Mouse (Mus musculus) hindbrain, embryonic 16.5 days (tissue): ENCODE measurements at regions not wholly inside any gene's neighbourhood (a gene's known extent, or its start where the extent isn't known, plus 50 kb on each side); places are given as distances from the start of the nearest gene placed in this dataset.

Experiments
- ATAC-seq: fragments of 200-750 bp; cut with Nextera tagmentation; 2 replicates; pipeline ENCODE4 v1.8.0; 2017; ENCODE audit warnings: moderate TSS enrichment, moderate library complexity
- H3K27ac ChIP-seq: fragments of 300-500 bp; sonication (generic); 2 replicates; pipeline ENCODE4 v1.5.1; 2014; ENCODE audit warnings: low read depth, mild to moderate bottlenecking, control low read depth, low read length, moderate library complexity
- H3K27me3 ChIP-seq: fragments of 300-500 bp; sonication (generic); replicated peaks from 2 replicates; pipeline ENCODE4 v1.6.1; 2014; ENCODE audit warnings: low read length; ENCODE audit not compliant: control insufficient read depth, insufficient read depth
- H3K36me3 ChIP-seq: fragments of 300-500 bp; sonication (generic); 2 replicates; pipeline ENCODE4 v1.6.1; 2014; ENCODE audit warnings: mild to moderate bottlenecking, low read length, moderate library complexity, mixed read lengths; ENCODE audit not compliant: control insufficient read depth, insufficient read depth
- H3K4me1 ChIP-seq: fragments of 300-500 bp; sonication (generic); 2 replicates; pipeline ENCODE4 v1.6.1; 2014; ENCODE audit warnings: low read depth, low read length; ENCODE audit not compliant: control insufficient read depth, insufficient read depth
- H3K4me2 ChIP-seq: fragments of 300-500 bp; sonication (generic); 2 replicates; pipeline ENCODE4 v1.6.1; 2014; ENCODE audit warnings: mild to moderate bottlenecking, low read length, control low read depth, moderate library complexity
- H3K4me3 ChIP-seq: fragments of 300-500 bp; sonication (generic); 2 replicates; pipeline ENCODE4 v1.5.1; 2014; ENCODE audit warnings: mild to moderate bottlenecking, low read length, control low read depth, moderate library complexity
- H3K9ac ChIP-seq: fragments of 300-500 bp; sonication (generic); 2 replicates; pipeline ENCODE4 v1.6.1; 2014; ENCODE audit warnings: low read depth, mild to moderate bottlenecking, control low read depth, low read length, moderate library complexity
- H3K9me3 ChIP-seq: fragments of 300-500 bp; sonication (generic); 2 replicates; pipeline ENCODE4 v1.6.1; 2014; ENCODE audit warnings: mild to moderate bottlenecking, low read length, moderate library complexity; ENCODE audit not compliant: control insufficient read depth
- WGBS: fragments of 180-500 bp; shearing (Covaris S2); extraction: QIAGEN DNeasy Blood & Tissue Kit; methylation state at CpG from one replicate; pipeline ENCODE4 v1.1.7; 2014; 5-methylcytosine and 5-hydroxymethylcytosine counted together

GRCm38 (mm10) chr2:161416218-161416927, 307.5 kb upstream of the Chd6 start:
- H3K4me3 ChIP-seq, result no peak overlapping the region
- H3K27ac ChIP-seq, result no peak overlapping the region
- H3K9me3 ChIP-seq, result no peaks in the 10 kb centered on the region
- H3K36me3 ChIP-seq, result no peaks in the 10 kb centered on the region
- H3K4me2 ChIP-seq, result no peak overlapping the region
- 50% methylated on average over 13 of the region's 13 CpGs for WGBS
- H3K27me3 ChIP-seq, result no peaks in the 10 kb centered on the region
- no peak overlapping the region for H3K9ac ChIP-seq
- H3K4me1 ChIP-seq, result no peaks in the 10 kb centered on the region
- ATAC-seq, result no peak

GRCm38 (mm10) chr2:161408306-161408705, 299.4 kb upstream of the Chd6 start:
- Histone ChIP-seq H3K9ac (no peak overlapping the region), H3K4me2 (no peak overlapping the region), H3K4me1 (no peaks in the 10 kb centered on the region), H3K36me3 (no peaks in the 10 kb centered on the region), H3K27me3 (no peaks in the 10 kb centered on the region), H3K4me3 (no peak overlapping the region), H3K27ac (no peak overlapping the region), H3K9me3 (no peaks in the 10 kb centered on the region)
- 95% methylated on average over 1 of the region's 1 CpGs for WGBS
- ATAC-seq, result no peak

GRCm38 (mm10) chr2:161405847-161406384, 297.0 kb upstream of the Chd6 start:
- Histone ChIP-seq H3K9ac (no peak overlapping the region), H3K27me3 (no peaks in the 10 kb centered on the region), H3K9me3 (no peaks in the 10 kb centered on the region), H3K36me3 (no peaks in the 10 kb centered on the region), H3K27ac (no peak overlapping the region), H3K4me2 (no peak overlapping the region), H3K4me1 (no peaks in the 10 kb centered on the region), H3K4me3 (no peak overlapping the region)
- ATAC-seq, result no peak
- 64% methylated on average over 1 of the region's 1 CpGs for WGBS

- Histone ChIP-seq H3K27ac (no peak overlapping the region), H3K27me3 (no peaks in the 10 kb centered on the region), H3K9ac (no peak overlapping the region), H3K4me1 (no peaks in the 10 kb centered on the region), H3K9me3 (no peaks in the 10 kb centered on the region), H3K4me2 (no peak overlapping the region), H3K36me3 (no peaks in the 10 kb centered on the region), H3K4me3 (no peak overlapping the region)
- 93% methylated on average over 3 of the region's 3 CpGs for WGBS
- ATAC-seq, result no peak
Observed at GRCm38 (mm10) chr2:161398061-161398460, 289.2 kb upstream of the Chd6 start.

- Histone ChIP-seq H3K9me3 (no peaks in the 10 kb centered on the region), H3K4me3 (no peak overlapping the region), H3K27me3 (no peaks in the 10 kb centered on the region), H3K9ac (no peak overlapping the region), H3K27ac (no peak overlapping the region), H3K4me2 (no peak overlapping the region), H3K4me1 (peaks cover 5% of the 10 kb centered on the region; the same call in 1 of the 2 replicates), H3K36me3 (no peaks in the 10 kb centered on the region)
- no peak for ATAC-seq
- WGBS, result 51% methylated on average over 15 of the region's 15 CpGs
Observed at GRCm38 (mm10) chr2:161390954-161391690, 282.2 kb upstream of the Chd6 start.

GRCm38 (mm10) chr2:161389318-161389835, 280.5 kb upstream of the Chd6 start:
- H3K9me3 ChIP-seq, result no peaks in the 10 kb centered on the region
- WGBS, result 77% methylated on average over 5 of the region's 5 CpGs
- H3K4me3 ChIP-seq, result no peak overlapping the region
- H3K27me3 ChIP-seq, result no peaks in the 10 kb centered on the region
- H3K27ac ChIP-seq, result no peak overlapping the region
- peaks cover 5% of the 10 kb centered on the region; the same call in 1 of the 2 replicates for H3K4me1 ChIP-seq
- no peak for ATAC-seq
- no peak overlapping the region for H3K4me2 ChIP-seq
- no peak overlapping the region for H3K9ac ChIP-seq
- no peaks in the 10 kb centered on the region for H3K36me3 ChIP-seq

GRCm38 (mm10) chr2:161387054-161387453, 278.2 kb upstream of the Chd6 start:
- 72% methylated on average over 6 of the region's 6 CpGs for WGBS
- Histone ChIP-seq H3K4me2 (no peak overlapping the region), H3K27me3 (no peaks in the 10 kb centered on the region), H3K9me3 (no peaks in the 10 kb centered on the region), H3K27ac (no peak overlapping the region), H3K36me3 (no peaks in the 10 kb centered on the region), H3K4me3 (no peak overlapping the region), H3K9ac (no peak overlapping the region), H3K4me1 (peaks cover 5% of the 10 kb centered on the region; the same call in 1 of the 2 replicates)
- ATAC-seq, result no peak

- Histone ChIP-seq H3K27me3 (no peaks in the 10 kb centered on the region), H3K9ac (no peak overlapping the region), H3K4me2 (no peak overlapping the region), H3K4me3 (no peak overlapping the region), H3K9me3 (no peaks in the 10 kb centered on the region), H3K27ac (no peak overlapping the region), H3K36me3 (no peaks in the 10 kb centered on the region), H3K4me1 (no peaks in the 10 kb centered on the region)
- no peak for ATAC-seq
- 45% methylated on average over 3 of the region's 3 CpGs for whole genome bisulfite sequencing
Observed at GRCm38 (mm10) chr2:161382411-161382810, 273.5 kb upstream of the Chd6 start.

GRCm38 (mm10) chr2:161378313-161378712, 269.4 kb upstream of the Chd6 start:
- no peaks in the 10 kb centered on the region for H3K27me3 ChIP-seq
- H3K4me1 ChIP-seq, result no peaks in the 10 kb centered on the region
- H3K36me3 ChIP-seq, result no peaks in the 10 kb centered on the region
- no peaks in the 10 kb centered on the region for H3K9me3 ChIP-seq
- H3K4me2 ChIP-seq, result no peak overlapping the region
- no peak overlapping the region for H3K4me3 ChIP-seq
- H3K9ac ChIP-seq, result no peak overlapping the region
- H3K27ac ChIP-seq, result no peak overlapping the region
- no peak for ATAC-seq
- 90% methylated on average over 4 of the region's 4 CpGs for WGBS
